Mouse (Mus musculus) stomach, postnatal 0 days (tissue): ENCODE measurements around the gene Pparg. TPM values are rescaled to one million over a fixed set of nuclear protein-coding genes. Genes with fewer than 3 reads are reported as not detected.

Source experiments
- ATAC-seq: fragments of 200-750 bp; cut with Nextera tagmentation; 2 replicates; pipeline ENCODE4 v1.8.0; 2017; ENCODE audit not compliant: low FRiP score, low TSS enrichment
- DNase-seq: peaks from one replicate; pipeline ENCODE4 v3.0.0-alpha.2; 2016; ENCODE audit warnings: low spot score
- H3K27ac ChIP-seq: fragments of 300-500 bp; sonication (generic); replicated peaks from 2 replicates; pipeline ENCODE4 v1.5.1; 2014; ENCODE audit warnings: mild to moderate bottlenecking, control low read depth
- H3K27me3 ChIP-seq: fragments of 300-500 bp; sonication (generic); 2 replicates; pipeline ENCODE4 v1.6.1; 2014; ENCODE audit warnings: low read length; ENCODE audit not compliant: control insufficient read depth, insufficient read depth
- H3K36me3 ChIP-seq: fragments of 300-500 bp; sonication (generic); 2 replicates; pipeline ENCODE4 v1.6.1; 2014; ENCODE audit warnings: low read length, mixed read lengths; ENCODE audit not compliant: control insufficient read depth, insufficient read depth
- H3K4me1 ChIP-seq: fragments of 300-500 bp; sonication (generic); replicated peaks from 2 replicates; pipeline ENCODE4 v1.6.1; 2014; ENCODE audit warnings: antibody characterized with exemption; ENCODE audit not compliant: control insufficient read depth, insufficient read depth
- H3K4me2 ChIP-seq: fragments of 300-500 bp; sonication (generic); replicated peaks from 2 replicates; pipeline ENCODE4 v1.6.1; 2014; ENCODE audit warnings: low read depth, mild to moderate bottlenecking, control low read depth, moderate library complexity
- H3K4me3 ChIP-seq: fragments of 300-500 bp; sonication (generic); 2 replicates; pipeline ENCODE4 v1.5.1; 2014; ENCODE audit warnings: low read depth, low read length, control low read depth
- H3K9ac ChIP-seq: fragments of 300-500 bp; sonication (generic); 2 replicates; pipeline ENCODE4 v1.6.1; 2014; ENCODE audit warnings: mild to moderate bottlenecking, low read length, control low read depth, mixed read lengths
- H3K9me3 ChIP-seq: fragments of 300-500 bp; sonication (generic); 2 replicates; pipeline ENCODE4 v1.6.1; 2016; ENCODE audit warnings: low read length; ENCODE audit not compliant: control insufficient read depth
- CTCF ChIP-seq: IDR thresholded peaks from 2 replicates; pipeline ENCODE4 v1.5.1; 2016; ENCODE audit warnings: antibody characterized with exemption, low read depth, mild to moderate bottlenecking, moderate library complexity
- EP300 ChIP-seq: optimal IDR thresholded peaks from 2 replicates; pipeline ENCODE3; 2016; ENCODE audit warnings: antibody characterized with exemption
- WGBS: fragments of 180-500 bp; shearing (Covaris S2); extraction: QIAGEN DNeasy Blood & Tissue Kit; methylation state at CpG from one replicate; pipeline ENCODE4 v1.1.7; 2014; 5-methylcytosine and 5-hydroxymethylcytosine counted together
- polyA plus RNA-seq: library from polyadenylated mRNA; unstranded; fragments of >200 nt; fragmentation: Nextera tagmentation; extraction: Ambion mirVana; gene quantifications from 2 replicates; pipeline ENCODE4 v1.2.1, GENCODE M21; 2015

The Pparg gene
- polyA plus RNA-seq, 1 experiment from 2014 or later: 44.4 TPM

- H3K4me3 ChIP-seq: no peak overlapping the region
- DNase-seq (no peak), ATAC-seq (no peak)
- no peak overlapping the region for H3K9ac ChIP-seq
- no peak overlapping the region for H3K27ac ChIP-seq
- no peaks in the 10 kb centered on the region for H3K9me3 ChIP-seq
- no peak overlapping the region for H3K4me2 ChIP-seq
- TF ChIP-seq EP300 (no peak), CTCF (no peak)
- H3K4me1 ChIP-seq: 0 out of 2 replicates have a peak, but pooled peaks cover under 1% of the 10 kb centered on the region
- no peaks in the 10 kb centered on the region for H3K27me3 ChIP-seq
- H3K36me3 ChIP-seq: no peaks in the 10 kb centered on the region
Measured at GRCm38 (mm10) chr6:115471956-115472355, 111.2 kb downstream of the Pparg start.

GRCm38 (mm10) chr6:115477081-115477695, 116.4 kb downstream of the Pparg start:
- H3K9me3 ChIP-seq: no peaks in the 10 kb centered on the region
- no peak overlapping the region for H3K4me3 ChIP-seq
- ATAC-seq (no peak), DNase-seq (peak; percentile 19)
- H3K9ac ChIP-seq: no peak overlapping the region
- WGBS: 55% methylated on average over 7 of the region's 7 CpGs
- no peaks in the 10 kb centered on the region for H3K27me3 ChIP-seq
- peaks cover 8% of the 10 kb centered on the region; the same call in 1 of the 2 replicates for H3K4me1 ChIP-seq
- H3K27ac ChIP-seq: peak overlapping the region; percentile 56; the same call in 1 of the 2 replicates
- no peak overlapping the region for H3K4me2 ChIP-seq
- no peaks in the 10 kb centered on the region for H3K36me3 ChIP-seq
- TF ChIP-seq CTCF: no peak
- no peak for TF ChIP-seq EP300

GRCm38 (mm10) chr6:115479963-115480321, 119.2 kb downstream of the Pparg start:
- no peak overlapping the region for H3K9ac ChIP-seq
- TF ChIP-seq CTCF (no peak), EP300 (no peak)
- no peaks in the 10 kb centered on the region for H3K36me3 ChIP-seq
- peak; percentile 92 for ATAC-seq
- H3K27ac ChIP-seq: peak overlapping the region; percentile 81
- H3K9me3 ChIP-seq: no peaks in the 10 kb centered on the region
- H3K4me3 ChIP-seq: no peak overlapping the region
- no peaks in the 10 kb centered on the region for H3K27me3 ChIP-seq
- peaks cover 8% of the 10 kb centered on the region; the same call in 1 of the 2 replicates for H3K4me1 ChIP-seq
- no peak overlapping the region for H3K4me2 ChIP-seq
- DNase-seq: no peak

GRCm38 (mm10) chr6:115480322-115481017, 119.7 kb downstream of the Pparg start:
- no peak overlapping the region for H3K9ac ChIP-seq
- 23% methylated on average over 5 of the region's 5 CpGs for WGBS
- no peak overlapping the region for H3K4me3 ChIP-seq
- no peak for TF ChIP-seq CTCF
- TF ChIP-seq EP300: no peak
- no peaks in the 10 kb centered on the region for H3K9me3 ChIP-seq
- no peaks in the 10 kb centered on the region for H3K27me3 ChIP-seq
- peak; percentile 93 for ATAC-seq
- peak overlapping the region; percentile 81 for H3K27ac ChIP-seq
- no peak overlapping the region for H3K4me2 ChIP-seq
- peak; percentile 79 for DNase-seq
- peaks cover 8% of the 10 kb centered on the region; the same call in 1 of the 2 replicates for H3K4me1 ChIP-seq
- no peaks in the 10 kb centered on the region for H3K36me3 ChIP-seq

GRCm38 (mm10) chr6:115481018-115481354, 120.2 kb downstream of the Pparg start:
- H3K9me3 ChIP-seq: no peaks in the 10 kb centered on the region
- H3K4me2 ChIP-seq: no peak overlapping the region
- peaks cover 8% of the 10 kb centered on the region; the same call in 1 of the 2 replicates for H3K4me1 ChIP-seq
- H3K27me3 ChIP-seq: no peaks in the 10 kb centered on the region
- DNase-seq (no peak), ATAC-seq (no peak)
- no peak overlapping the region for H3K9ac ChIP-seq
- peak overlapping the region; percentile 81; the same call in 1 of the 2 replicates for H3K27ac ChIP-seq
- H3K4me3 ChIP-seq: no peak overlapping the region
- no peaks in the 10 kb centered on the region for H3K36me3 ChIP-seq
- WGBS: 11% methylated on average over 1 of the region's 1 CpGs
- TF ChIP-seq EP300 (no peak), CTCF (no peak)

- Histone ChIP-seq H3K4me1 (peaks cover 8% of the 10 kb centered on the region; the same call in 1 of the 2 replicates), H3K36me3 (no peaks in the 10 kb centered on the region), H3K9ac (no peak overlapping the region), H3K27me3 (no peaks in the 10 kb centered on the region), H3K4me2 (no peak overlapping the region), H3K27ac (peak overlapping the region; percentile 53; the same call in 1 of the 2 replicates), H3K4me3 (no peak overlapping the region), H3K9me3 (no peaks in the 10 kb centered on the region)
- TF ChIP-seq CTCF: no peak
- no peak for TF ChIP-seq EP300
- ATAC-seq: no peak
- no peak for DNase-seq
- 42% methylated on average over 3 of the region's 3 CpGs for WGBS
Measured at GRCm38 (mm10) chr6:115481603-115482002, 120.9 kb downstream of the Pparg start.
